Mouse (Mus musculus): Measurements from ENCODE around the gene Xirp2.

Gene Xirp2

GRCm38 (mm10) chr2:67564851-67565479, 119.2 kb downstream of the Xirp2 start:
- peak; percentile 1 for DNase-seq (ENCODE audit: low read depth)

- peak; percentile 39 for DNase-seq (ENCODE audit: low read depth)
Measured at GRCm38 (mm10) chr2:67565480-67566331, 119.9 kb downstream of the Xirp2 start, which contains the start of gene B3galt1. TSS of gene B3galt1 (plus strand) at chr2:67565871.

GRCm38 (mm10) chr2:67566566-67566965, 120.8 kb downstream of the Xirp2 start:
- no peak for DNase-seq (ENCODE audit: low read depth)

GRCm38 (mm10) chr2:67567141-67567680, 121.4 kb downstream of the Xirp2 start:
- no peak for DNase-seq (ENCODE audit: low read depth)

Measured in induced T-regulatory cell, adult 2 months (primary cell).